Mouse (Mus musculus): ENCODE results near the gene Tm7sf2.
"Not testable (repeated sequence)": the region's sequence is repeated elsewhere in the genome, so short reads cannot be mapped to it uniquely, and the experiment has no call there.

Gene Tm7sf2

DNA sequence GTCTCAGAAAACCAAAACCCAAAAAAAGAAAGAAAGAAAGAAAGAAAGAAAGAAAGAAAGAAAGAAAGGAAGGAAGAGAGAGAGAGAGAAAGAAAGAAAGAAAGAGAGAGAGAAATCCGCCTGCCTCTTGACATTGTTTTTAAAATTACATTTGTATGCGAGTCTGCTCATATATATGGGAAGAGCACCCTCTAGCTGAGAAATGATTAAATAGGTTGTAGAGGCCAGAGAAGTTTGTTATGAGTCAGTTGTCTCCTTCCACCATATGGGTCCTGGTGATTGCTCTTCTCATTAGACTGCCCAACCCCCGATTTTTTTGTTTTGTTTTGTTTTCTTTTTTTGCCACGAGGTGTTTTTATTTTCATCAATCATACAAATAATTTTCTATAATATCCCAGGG lies 24.1 kb downstream of the Tm7sf2 start:
- DNase-seq (ENCODE audit: low spot score) = not testable (repeated sequence)

DNA sequence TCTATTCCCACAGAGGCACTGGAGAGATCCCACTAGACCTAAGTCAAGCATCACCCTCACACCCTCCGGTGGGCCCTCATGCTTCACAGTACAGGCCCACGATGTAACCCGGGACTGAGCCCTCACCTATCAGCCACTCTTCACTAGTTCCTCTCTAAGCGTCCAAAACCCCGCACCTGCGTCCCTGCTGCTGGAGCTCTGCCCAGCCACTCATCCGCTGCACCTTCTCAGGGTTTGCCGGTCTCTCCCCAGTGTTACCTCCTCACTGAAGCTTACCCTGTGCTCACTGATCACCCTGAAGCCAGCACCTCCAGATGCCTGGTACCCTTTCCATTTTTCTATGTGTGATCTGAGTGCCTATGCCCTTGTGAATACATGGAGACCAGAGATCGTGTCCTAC lies 25.9 kb downstream of the Tm7sf2 start:
- DNase-seq (ENCODE audit: low spot score) = no peak

DNA sequence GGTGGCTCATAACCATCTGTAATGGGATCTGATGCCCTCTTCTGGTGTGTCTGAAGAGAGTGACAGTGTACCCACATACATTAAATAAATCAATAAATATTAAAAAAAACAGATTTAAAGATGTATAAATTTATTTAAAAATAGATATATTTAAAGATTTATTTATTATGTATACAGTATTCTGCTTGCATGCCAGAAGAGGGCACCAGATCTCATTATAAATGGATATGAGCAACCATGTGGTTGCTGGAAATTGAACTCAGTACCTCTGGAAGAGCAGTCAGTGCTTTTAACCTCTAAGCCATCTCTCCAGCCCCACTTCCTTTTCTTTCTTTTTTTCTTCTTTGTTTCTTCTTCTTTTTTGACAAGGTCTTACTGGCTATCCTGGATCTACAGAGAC lies 28.2 kb downstream of the Tm7sf2 start:
- no peak for DNase-seq (ENCODE audit: low spot score)

DNA sequence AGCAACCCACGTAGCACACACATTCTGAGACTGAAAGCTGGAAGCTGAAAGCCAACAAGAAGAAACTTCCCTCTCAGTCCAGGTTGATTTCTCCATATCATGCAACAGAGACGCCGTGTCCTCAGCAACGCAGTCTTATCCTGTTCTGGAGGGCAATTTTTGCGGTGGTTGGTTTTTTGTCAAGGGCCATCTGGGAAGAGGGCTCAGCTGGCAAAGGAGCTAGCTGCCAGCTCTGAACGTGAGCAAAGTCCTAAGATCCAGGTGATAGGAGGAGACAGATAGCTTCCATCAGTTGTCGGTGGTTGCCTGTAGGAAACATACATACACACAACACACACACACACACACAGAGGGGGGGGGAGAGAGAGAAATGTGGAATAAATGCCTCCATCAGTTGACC lies 29.8 kb downstream of the Tm7sf2 start:
- DNase-seq (ENCODE audit: low spot score) = no peak

DNA sequence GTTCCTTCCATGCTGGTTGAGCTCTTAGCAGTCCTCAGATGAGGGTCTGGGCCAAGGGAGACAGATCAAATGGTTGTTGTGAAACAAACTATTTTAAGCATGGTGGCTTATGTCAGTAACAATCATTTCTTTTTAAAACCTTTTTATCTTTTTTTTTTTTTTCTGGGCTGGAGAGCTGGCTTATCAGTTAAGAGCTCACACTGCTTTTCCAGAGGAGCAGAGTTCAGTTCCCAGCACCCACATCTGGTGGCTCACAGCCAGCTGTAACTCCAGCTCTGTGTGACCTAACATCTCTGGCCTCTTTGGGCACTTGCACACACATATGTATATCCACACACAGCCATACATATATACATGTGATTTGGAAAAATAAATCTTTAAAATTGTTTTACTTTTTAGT lies 30.5 kb downstream of the Tm7sf2 start:
- DNase-seq (ENCODE audit: low spot score) = no peak

DNA sequence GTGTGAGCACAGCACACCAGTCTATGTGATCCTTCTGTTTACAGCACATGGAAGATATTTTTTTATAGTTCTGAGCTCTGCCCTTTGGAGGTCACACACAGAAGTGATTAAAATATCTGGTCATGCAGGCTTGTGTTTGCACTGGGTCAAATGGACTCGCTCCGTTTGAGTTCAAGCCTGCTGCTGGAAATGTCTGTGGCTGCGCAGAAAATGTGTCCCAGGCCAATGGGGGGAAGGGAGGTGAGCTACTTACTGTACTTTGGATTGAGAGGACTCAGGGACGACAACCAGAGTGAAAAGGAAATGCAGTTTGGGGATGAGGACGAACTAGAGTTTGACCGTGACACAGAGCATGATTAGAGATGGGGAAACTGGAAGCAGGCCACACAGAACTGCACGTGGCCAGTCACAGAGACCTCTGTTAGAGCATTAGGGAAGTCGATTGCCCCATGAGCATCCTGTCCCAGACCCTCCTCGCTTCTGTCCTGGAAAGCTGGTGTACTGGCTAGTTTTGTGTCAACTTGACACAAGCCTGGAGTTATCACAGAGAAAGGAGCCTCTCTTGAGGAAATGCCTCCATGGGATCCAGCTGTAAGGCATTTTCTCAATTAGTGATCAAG lies 32.1 kb downstream of the Tm7sf2 start:
- DNase-seq (ENCODE audit: low spot score) = no peak

DNA sequence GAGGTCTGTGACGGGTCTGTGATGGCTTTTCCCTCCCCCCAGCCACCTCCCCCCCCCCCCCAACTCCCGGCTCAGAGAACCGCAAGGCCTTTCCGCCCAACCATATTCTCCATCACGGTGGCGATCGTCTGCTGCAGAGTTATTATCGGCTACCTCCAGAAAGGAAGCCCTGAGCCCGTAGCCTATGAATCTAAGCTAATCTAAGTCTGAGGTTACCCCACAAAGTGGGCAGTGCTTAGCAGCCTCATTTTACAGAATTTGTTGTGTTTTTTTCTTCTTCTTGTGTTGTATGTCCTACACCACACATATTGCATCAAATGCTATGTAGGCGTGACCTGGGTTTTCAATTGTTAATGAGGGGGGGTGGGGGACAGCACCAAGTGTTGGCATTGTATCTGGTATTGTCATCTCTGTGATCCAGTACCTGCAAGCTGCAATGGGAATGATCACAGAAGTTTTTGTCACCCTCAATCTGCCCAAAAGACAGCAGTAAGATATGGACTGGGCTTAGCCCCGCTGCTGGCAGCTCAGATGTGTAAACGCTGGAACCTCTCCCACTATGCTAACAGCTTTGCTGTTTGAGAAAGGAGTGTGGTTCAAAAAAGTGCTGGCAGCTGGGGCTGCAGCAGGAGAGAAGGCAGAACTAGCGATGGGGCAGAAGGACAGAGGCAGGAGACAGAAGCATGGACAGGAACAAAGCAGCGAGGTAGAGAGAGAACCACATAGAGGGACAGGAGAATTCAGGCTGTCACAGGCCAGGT lies 37.5 kb downstream of the Tm7sf2 start:
- DNase-seq (ENCODE audit: low spot score) = no peak

DNA sequence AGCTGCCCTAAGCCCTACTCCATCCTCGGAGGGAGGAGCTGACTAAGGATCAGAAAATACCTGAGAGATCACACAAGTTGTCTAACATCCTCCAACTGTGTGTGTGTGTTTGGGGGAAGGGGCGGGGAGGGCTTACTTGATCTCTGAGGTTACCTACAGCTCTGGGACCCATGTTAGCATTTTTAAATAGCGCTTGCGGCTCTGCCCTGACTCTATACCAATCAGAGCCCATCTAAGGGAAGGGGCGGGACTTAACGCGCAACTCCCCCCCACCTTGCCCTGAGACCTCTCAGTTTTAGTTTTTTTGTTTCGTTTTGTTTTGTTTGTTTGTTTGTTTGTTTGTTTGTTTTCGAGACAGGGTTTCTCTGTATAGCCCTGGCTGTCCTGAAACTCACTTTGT lies 38.7 kb downstream of the Tm7sf2 start:
- no peak for DNase-seq (ENCODE audit: low spot score)

DNA sequence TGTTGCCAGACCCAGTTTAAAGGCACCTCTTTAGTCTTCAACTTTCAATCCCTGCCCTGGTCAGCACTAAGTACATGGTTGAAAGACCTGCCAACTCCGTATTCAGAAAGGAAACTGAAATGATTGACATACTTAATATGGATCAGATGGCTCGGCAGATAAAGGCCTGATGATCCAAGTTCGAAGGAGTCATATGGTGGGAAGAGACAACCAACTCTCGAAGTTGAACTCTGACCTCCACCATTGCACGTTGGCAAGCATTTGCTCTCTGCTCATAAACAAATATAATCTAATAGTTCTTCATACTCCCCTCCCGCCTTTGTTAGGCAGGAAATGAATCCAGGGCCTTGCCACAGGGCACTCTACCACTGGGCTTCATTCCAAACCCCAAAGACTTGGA lies 39.2 kb downstream of the Tm7sf2 start:
- no peak for DNase-seq (ENCODE audit: low spot score)

DNA sequence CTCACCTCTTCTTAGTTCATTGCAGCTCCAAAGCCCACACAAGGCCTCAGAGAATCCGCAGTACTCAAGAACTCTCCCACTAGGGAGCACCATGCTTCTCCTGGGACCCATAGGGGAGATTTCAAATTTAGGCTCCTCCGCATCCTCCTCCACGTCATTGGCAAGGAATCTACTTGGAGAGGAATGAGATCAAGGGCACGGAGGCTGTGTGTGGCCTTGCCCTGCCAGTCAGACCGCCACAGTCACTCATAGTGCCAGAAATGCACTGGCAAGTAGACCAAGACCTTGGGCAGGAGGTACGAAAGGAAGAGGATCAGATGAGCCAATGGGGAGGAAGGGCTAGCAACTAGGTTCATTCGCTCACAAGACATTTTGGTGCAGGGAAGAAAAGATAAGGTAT lies 44.2 kb downstream of the Tm7sf2 start:
- no peak for DNase-seq (ENCODE audit: low spot score)

DNA sequence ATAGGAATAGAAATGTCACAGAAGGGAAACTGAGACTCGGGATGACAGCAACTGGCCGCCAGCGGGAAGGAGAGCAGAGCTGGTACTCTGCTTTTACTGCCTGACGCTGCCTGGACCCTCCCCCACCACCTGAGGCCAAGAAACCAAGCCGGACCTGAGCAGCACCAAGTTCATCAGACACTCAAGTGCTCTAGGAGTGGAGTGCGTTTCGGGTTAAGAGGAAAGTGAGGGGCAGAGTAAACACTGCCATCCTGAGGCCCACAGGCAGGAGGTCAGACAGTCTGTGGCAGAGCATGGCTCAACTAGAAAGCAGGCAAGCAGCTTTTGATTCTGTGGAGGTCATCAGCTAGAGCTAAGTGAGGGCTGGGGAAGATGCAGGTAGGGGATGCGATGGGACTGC lies 45.1 kb downstream of the Tm7sf2 start:
- DNase-seq (ENCODE audit: low spot score) = no peak

DNA sequence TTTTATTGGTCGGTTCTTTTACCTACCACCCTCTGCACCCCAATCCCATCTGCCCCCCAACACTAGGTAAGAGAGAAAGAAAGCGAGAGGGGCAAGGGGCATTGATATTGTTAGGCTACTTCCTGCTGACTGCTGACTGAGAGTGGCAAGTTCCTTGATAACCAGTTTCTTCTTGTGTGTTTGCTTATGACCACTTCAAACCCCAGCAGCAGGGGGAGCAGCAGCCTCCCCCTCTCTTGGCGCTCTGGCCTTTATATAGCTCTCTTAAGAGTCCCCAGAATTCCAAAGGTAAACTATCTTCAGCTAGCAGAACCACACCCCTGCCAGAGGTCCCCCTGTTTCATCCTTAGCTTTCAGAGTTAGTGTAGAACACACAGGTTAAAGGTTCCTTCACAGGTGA lies 47.9 kb downstream of the Tm7sf2 start:
- DNase-seq (ENCODE audit: low spot score) = no peak

DNA sequence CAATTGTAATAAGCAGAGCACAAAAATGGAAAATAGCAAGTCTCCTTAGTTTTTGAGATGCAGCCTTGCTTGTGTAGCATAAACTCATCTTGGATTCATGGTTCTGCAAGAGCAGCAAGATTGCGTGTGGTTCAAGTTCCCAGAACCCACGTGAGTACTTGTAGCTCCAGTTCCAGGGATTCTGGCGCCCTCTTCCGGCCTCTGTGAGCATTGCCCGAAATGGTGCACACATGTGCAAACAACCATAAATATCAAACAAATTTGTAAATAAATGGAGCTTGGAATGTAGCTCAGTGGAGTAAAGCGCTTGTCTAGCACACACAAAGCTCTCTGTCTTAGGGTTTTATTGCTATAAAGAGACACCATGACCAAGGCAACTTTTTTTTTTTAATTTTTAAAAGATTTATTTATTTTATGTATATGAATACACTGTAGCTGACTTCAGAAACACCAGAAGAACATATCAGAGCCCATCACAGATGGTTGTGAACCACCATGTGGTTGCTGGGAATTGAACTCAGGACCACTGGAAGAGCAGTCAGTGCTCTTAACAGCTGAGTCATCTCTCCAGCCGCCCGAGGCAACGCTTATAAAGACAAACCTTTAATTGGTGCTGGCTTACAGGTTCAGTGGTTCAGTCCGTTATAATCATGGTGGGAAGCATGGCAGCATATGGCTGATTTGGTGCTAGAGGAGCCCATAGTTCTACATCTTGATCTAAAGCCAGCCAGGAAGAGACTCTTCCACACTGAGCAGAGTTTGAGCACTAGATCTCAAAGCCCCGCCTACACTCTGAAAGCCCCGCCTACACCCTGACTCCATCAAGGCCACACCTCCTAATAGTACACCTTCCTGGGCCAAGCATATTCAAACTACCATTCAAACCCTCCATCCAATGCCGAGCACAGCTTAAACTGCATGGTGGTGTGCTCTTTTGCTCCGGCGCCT lies 49.8 kb downstream of the Tm7sf2 start:
- DNase-seq (ENCODE audit: low spot score) = peak; percentile 89

DNA sequence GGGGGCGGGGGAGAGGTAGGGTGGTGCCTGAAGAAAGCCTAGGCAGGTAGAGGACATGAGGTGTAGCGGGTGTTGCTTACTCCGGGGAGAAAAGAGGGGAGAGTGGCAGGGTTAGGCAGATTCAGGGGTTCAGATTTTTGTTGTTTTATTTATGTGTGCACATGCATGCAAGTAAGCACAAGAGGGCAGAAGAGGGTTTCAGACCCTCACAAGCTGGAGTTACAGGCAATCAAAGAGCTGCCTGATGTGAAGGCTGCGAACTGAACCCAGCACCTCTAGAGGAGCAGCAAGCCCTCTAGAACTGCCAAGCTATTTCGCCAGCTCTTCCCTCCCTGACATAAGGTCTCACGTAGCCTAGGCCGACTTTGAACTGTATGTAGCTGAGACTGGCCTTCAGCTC lies 51.6 kb downstream of the Tm7sf2 start:
- no peak for DNase-seq (ENCODE audit: low spot score)

DNA sequence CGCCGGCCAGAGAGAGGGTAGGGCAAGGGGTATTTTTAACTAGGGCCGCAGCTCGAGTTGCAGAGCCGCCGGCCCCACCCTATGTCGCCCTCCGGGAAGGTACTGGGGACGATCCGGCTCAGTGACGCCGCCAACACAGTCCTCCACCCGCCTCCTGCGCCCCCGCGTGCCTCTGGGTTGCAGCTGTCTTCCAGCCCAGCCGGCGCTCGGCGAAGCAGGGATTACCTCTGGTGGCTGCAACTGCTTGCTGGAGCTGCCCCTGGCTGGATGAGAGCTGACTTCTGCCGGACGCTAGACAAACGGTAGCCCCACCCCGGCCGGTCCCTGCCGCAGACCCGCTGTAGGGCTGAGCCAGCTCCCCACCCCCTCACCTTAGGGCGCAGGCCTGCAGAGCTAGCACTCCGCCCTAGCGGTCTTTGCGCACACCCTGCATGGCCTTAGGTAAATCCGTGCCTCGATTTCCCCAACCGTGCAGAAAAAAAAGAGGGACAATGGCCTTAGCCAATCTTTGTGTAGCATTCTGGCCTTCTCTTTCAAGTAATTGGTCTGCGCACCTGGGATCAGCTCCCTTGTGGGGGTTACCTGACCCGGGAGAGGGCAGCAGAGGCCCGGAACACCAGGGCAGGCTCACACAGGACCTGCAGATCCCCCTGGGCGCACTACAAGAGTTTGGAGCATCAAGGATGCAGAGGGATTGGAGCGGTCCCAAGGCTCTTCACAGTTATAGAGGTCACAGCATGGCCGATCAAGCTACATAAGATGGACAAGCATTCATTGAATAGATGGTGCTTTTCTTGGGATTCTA lies 52.5 kb downstream of the Tm7sf2 start, which contains the start of gene Capn1:
TSS of gene Capn1 (minus strand) at position 387 of the 805 bp plus-strand sequence.
- DNase-seq (ENCODE audit: low spot score) = peak; percentile 74

DNA sequence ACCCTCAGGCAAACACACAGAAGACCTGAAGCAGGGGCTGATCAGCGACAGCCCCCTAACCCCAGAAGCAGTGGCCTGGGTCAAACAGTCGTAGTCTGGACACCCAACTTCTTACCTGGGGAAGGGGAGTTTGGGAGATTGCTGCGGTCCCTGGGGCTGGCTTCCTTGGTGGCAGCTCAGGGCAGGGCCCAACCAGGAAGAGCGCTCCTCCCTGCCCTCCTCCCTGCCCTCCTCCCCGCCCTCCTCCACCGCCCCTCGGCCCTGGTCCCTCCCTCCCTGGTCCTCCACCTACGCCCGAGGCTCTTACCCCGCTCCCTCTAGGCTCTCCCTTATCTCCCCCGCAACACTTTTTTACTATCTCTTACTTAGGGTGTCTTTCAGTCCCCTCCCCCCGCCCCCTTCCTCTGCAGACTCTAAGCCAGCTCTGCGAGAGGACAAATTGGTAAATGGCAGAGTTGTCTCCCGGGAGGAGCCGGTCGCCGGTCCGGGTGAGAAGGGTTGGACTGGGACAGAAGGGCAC lies 53.1 kb downstream of the Tm7sf2 start:
- DNase-seq (ENCODE audit: low spot score) = no peak

DNA sequence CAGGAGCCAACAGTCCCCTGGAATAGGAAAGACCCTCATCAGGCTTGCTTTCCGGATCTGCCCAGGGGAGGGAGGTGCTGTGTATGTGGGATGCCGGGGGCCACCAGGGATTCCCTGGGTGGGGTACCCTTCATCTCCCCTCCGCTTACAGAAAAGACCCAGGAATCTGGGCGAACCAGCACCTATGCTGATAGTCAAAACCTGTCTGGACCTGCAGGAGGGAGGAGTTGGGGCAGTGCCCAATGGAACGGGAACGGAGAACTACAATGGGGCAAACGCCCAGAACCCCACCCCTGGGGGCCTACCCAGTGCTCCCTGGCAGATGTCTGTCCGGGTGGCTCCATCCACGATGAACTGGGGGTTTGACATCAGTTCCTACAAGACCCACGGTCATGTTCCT lies 54.5 kb downstream of the Tm7sf2 start:
- no peak for DNase-seq (ENCODE audit: low spot score)
